Mouse (Mus musculus): ENCODE results near the gene Ckap2l. TPM values are rescaled to one million over a fixed set of nuclear protein-coding genes. Genes with fewer than 3 reads are reported as not detected.

Gene Ckap2l
- 2.6 and 2.9 TPM in 2 replicates for polyA plus RNA-seq (2012; rRNA removed)

DNA sequence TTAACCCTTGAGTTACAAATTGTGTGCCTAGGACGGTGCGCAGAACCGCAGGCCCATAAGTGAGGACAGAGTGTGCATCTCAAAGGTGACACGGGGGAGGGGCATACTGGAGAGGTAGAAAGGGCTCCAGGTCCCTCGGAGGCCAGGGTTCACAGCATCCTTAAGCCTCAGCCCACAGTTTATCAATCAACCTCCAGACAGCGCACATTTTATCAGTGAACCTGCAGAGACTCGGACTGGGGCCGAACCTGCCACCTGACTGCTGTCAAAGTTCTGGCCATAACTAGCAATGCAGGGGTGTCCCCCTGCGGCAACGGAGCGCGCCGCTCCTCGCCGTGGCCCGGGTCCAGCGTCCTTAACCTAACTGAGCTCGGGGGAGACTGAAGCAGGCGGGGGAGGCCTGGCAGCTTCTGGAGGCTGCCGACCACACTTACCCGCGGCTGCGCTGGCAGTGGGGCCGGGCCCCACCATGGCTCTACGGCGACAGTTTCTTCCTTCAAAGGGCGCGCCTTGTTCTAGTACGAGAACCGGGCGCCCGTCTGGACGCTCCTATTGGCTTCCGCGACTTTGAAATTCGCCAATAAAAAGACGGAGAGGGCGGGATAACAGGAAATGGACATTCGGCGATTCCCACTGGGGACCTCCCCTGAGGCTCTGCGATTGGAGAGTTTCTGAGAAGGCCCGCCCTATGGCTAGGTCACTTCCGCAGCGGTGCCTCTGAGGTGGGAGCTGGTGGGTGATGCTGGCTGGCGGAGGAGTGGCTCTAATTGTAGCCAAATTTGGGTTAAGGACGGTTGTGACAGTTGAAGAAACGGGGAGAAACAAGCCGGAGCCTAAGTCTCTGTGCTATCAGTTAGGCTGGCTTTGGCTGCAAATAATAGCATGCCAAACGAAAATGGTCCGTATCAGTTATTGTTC, at the start of gene Ckap2l:
Gene Ckap2l, minus strand, starts transcription at position 542 of the 918 bp plus-strand sequence.

DNA sequence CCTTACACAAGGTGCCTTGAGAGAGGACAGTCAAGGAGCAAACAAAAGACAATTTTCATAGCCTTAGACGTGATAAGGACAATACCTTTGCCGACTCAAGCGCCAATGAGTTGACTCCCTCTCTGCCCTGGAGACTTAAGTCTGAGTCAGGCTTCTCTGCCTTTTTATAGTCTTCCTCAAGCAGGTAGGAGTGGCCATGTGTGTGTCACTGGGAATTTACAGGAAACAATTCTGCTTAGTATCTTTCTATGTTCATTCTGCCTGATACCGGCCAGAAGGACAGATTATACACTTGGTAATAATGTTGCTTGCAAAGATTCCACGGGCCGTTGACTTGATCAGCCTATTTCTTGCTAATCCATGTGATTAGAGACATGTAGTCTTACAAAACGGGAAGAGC, 12.8 kb upstream of the Ckap2l start, which contains the start of gene Il1a:
Gene Il1a, minus strand, starts transcription at position 137 of the 400 bp plus-strand sequence.

Other genes starting within 250 kb of the Ckap2l start
- 0.43 and 0.57 TPM in 2 replicates for gene Vinac1, start 249.0 kb downstream of the Ckap2l start, polyA plus RNA-seq (2012; rRNA removed)
- gene Ttl, start 231.3 kb downstream of the Ckap2l start, polyA plus RNA-seq (2012; rRNA removed): 38.2 and 40.5 TPM in 2 replicates
- 29.6 and 33.1 TPM in 2 replicates for gene Polr1b, start 196.2 kb downstream of the Ckap2l start, polyA plus RNA-seq (2012; rRNA removed)
- gene Chchd5, start 167.5 kb downstream of the Ckap2l start, polyA plus RNA-seq (2012; rRNA removed): 18.9 and 19.0 TPM in 2 replicates
- 80.2 and 87.0 TPM in 2 replicates for gene Slc20a1, start 98.4 kb downstream of the Ckap2l start, polyA plus RNA-seq (2012; rRNA removed)
- gene Il1a, start 12.8 kb upstream of the Ckap2l start, polyA plus RNA-seq (2012; rRNA removed): 0.09 and 0.18 TPM in 2 replicates
- 0.20 TPM in 1 of 2 replicates, not detected in the other for gene Il1b, start 73.9 kb upstream of the Ckap2l start, polyA plus RNA-seq (2012; rRNA removed)
- gene F830045P16Rik, start 239.4 kb upstream of the Ckap2l start, polyA plus RNA-seq (2012; rRNA removed): not detected in 2 replicates